Mouse (Mus musculus) cerebellum, adult 8-10 months (tissue): Measurements from ENCODE around the gene Ctsq.
"Not testable (repeated sequence)": the region's sequence is repeated elsewhere in the genome, so short reads cannot be mapped to it uniquely, and the experiment has no call there.

Experiments used
- DNase-seq: peaks from one replicate; pipeline ENCODE4 v3.0.0; 2022

Gene Ctsq

DNA sequence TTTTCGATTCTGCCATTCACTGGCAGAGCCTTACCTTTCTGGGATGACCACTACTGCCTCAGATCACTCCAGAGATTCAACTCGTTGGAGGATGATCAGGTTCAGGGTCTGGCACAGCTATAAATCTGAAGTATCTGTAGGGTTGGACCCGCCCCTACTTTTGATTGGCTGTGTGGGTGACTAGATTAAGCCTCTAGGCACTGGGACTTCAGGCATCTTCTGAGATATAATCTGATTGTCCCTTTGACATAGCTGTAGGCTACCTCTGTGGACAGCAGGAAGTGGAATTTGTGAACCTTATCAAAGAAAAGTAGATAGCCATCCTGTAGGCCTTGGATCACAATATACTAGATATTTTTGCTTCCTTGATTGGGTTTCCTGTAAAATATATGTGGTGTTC, at the start of gene Ctsq:
Gene Ctsq, minus strand, starts transcription at position 101 of the 400 bp plus-strand sequence.
- no peak for DNase-seq

DNA sequence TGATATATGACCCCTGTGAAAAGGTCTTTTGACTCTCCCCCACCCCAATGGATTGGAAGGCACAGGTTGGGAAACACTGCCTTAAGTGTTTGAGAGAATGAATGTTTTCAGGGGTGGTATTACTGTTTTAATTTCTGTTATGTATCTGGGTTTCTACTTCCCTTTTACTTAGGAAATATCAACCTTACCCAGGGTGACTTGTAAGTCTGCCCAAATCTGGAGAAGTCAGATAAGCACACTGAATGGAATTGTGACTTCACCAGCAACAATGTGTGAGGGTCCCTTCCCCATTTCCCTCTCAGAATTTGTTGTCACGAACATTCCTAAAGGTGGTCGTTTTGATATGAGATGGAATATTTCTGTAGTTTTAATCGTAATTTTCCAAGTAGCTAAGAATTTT, 17.6 kb downstream of the Ctsq start:
- no peak for DNase-seq

DNA sequence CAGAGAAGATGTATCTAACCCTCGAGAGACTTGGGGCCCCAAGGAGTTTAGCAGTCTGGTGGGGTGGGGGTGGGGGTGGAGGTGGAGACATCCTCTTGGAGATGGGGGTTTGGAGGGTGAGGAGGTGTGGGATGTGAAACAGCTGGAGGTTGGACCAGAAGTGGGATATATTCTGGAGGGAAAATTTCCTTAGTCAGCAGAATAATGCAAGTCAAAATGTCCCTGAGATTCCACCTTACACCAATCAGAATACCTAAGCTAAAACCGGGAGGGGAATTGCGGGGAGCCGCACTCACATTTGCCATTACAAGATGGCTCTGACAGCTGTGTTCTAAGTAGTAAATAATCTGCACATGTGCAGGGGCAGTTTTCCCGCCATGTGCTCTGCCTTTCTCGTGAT, 18.6 kb downstream of the Ctsq start:
- DNase-seq, result no peak

DNA sequence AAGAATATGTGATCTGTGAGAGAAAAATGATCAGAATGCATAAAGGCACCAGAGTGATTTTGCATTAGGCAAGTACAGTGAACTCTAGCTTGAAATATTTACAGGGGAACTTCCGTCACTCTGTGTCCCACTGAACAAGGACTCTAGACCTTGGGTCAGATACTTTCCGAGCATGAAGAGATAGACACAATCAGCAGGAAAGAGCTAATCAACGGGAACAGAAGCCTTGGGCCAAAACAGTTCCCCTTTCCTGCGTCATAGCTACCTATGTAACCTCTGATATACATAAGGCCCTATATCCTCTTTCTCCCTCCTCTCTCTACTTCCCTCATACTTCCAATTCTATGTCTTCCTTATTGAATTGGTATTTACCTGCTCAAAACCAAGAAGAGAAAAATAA, 30.3 kb downstream of the Ctsq start:
- no peak for DNase-seq

DNA sequence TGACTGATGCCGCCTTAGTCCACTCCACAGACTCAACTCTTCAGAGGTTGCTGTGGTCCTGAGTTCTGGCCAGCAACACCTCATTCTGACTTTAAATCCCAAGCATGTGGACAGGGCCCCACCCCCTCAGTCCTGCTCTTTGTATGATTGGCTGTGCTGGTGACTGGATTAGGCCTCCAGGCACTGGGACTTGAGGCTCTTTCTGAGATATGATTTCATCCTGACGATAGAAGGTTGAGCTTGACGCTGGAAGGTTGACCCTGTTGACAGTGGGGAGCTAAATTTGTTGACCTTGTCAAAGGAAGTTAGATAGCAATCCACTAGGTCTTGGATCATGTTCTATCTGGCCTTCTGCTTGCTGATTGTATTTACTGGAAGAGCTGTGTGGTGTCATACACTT, 34.6 kb downstream of the Ctsq start, which contains the start of gene Ctsj:
Gene Ctsj, minus strand, starts transcription at position 101 of the 400 bp plus-strand sequence.
- DNase-seq, result no peak

DNA sequence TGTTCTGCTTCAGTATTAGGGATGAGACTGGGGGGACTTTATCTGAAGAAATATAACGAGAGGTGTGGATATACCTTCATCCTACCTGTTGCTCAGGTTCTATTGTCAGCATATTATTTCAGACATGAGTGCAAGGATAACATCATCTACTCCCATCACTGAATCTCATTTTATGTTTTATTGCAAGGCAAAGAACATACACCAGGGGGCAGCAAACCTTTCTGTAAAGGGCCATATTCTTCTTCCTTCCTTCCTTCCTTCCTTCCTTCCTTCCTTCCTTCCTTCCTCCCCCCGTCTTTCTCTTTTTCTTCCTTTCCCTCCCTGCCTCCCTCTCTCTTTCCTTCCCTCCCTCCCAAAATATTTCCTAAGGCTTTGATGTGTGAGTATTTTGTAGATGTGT, 42.8 kb downstream of the Ctsq start:
- DNase-seq, result no peak

DNA sequence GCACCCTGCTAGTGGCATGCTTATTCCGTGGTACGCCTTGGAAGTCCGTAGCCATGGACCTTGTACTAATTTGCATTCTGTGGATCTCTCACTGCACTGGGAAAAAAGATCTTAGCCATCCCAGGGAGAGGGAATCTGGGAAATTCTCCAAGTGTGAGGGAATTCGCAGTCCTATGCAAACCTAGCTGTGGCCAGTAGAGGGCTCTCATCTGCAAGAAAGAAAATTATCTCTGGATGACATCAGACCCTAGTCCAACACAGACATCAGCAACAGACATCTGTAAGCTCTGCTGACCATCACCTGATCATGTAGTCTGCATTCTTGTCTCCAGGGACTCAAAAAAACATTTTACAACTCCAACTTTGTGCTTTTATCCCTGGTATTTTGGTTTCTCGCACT, 53.5 kb downstream of the Ctsq start:
- not testable (repeated sequence) for DNase-seq
